13 mouse cellular contexts compared by ENCODE assay signal in genomic region chr3:153248029-153248428, GRCm38 (mm10).
A peak's percentile ranks its signal among the peaks of the same experiment; 100 is the strongest.
DNase-seq lines count a peak whose midpoint lies in the region; ATAC-seq and TF ChIP-seq lines count a peak whose summit lies in the region.
"Had no signal": no experiment of that assay in that cellular context is flagged by ENCODE, and none has a peak within 500 bp of the region (broad histone marks: within the 10 kb centered on the region; RNA-seq: fewer than 3 reads in every experiment).

No protein-coding gene starts in this region.

- ATAC-seq in hindbrain, embryonic 16.5 days, result no peak
- ATAC-seq in lung, postnatal 0 days, result no peak
- no peak for ATAC-seq in activated CD4-positive, CD25-positive, alpha-beta regulatory T cell, adult 4 months
- ATAC-seq: forebrain, embryonic 14.5 days; midbrain, embryonic 13.5 days had no signal

- H3K9me3 ChIP-seq in hindbrain, embryonic 10.5 days, result no peaks in the 10 kb centered on the region
- no peaks in the 10 kb centered on the region for H3K9me3 ChIP-seq in hindbrain, embryonic 16.5 days (ENCODE audit: control insufficient read depth, low read length)
- no peaks in the 10 kb centered on the region for H3K9me3 ChIP-seq in lung, postnatal 0 days (ENCODE audit: low read length)
- no peaks in the 10 kb centered on the region for H3K9me3 ChIP-seq in MEL (replicated peaks; ENCODE audit: insufficient read depth, low read length)
- H3K9me3 ChIP-seq in embryonic facial prominence, embryonic 10.5 days, result no peaks in the 10 kb centered on the region
- H3K9me3 ChIP-seq: midbrain, embryonic 13.5 days had no signal

- 0 out of 2 replicates have a peak overlapping the region, but pooled peaks have one; percentile 29 for H3K27ac ChIP-seq in hindbrain, embryonic 10.5 days
- H3K27ac ChIP-seq in hindbrain, embryonic 16.5 days (ENCODE audit: low read depth, low read length), result no peak overlapping the region
- H3K27ac ChIP-seq in lung, postnatal 0 days (ENCODE audit: low read length), result no peak overlapping the region
- H3K27ac ChIP-seq in MEL (ENCODE audit: control insufficient read depth, low read depth, low read length), result no peak overlapping the region
- H3K27ac ChIP-seq in embryonic facial prominence, embryonic 10.5 days (replicated peaks), result no peak overlapping the region
- H3K27ac ChIP-seq: midbrain, embryonic 13.5 days had no signal

- no peak overlapping the region for H3K9ac ChIP-seq in hindbrain, embryonic 16.5 days (ENCODE audit: low read depth, low read length)
- H3K9ac ChIP-seq in lung, postnatal 0 days (replicated peaks; ENCODE audit: low read depth), result no peak overlapping the region
- no peak overlapping the region for H3K9ac ChIP-seq in MEL (ENCODE audit: control insufficient read depth, low read depth, low read length, poor library complexity, severe bottlenecking)
- H3K9ac ChIP-seq: midbrain, embryonic 13.5 days had no signal

- DNase-seq in hindbrain, embryonic 10.5 days (ENCODE audit: low spot score), result no peak
- DNase-seq in lung, postnatal 0 days (ENCODE audit: low spot score), result peak; percentile 21
- no peak for DNase-seq in lung, postnatal 14 days
- DNase-seq in MEL (ENCODE audit: low read depth, low spot score), result peak; percentile 46
- peak; percentile 44 for DNase-seq in embryonic facial prominence, embryonic 10.5 days (ENCODE audit: low spot score)
- DNase-seq in kidney, postnatal 25 days, result no peak
- DNase-seq: cerebellum, postnatal 36 days; spleen, adult 18-20 months; thymus, postnatal 36 days had no signal

- TF ChIP-seq CTCF in lung, postnatal 0 days (IDR thresholded peaks at IDR 0.05), result peak; percentile 56
- peak; percentile 49 to 59 (median 56) for TF ChIP-seq CTCF in MEL (IDR thresholded peaks at IDR 0.05 in 2 of 3, conservative IDR thresholded peaks at IDR 0.05 in 1 of 3; ENCODE audit: control insufficient read depth in 1 of 3, insufficient read depth in 1 of 3, low read depth in 2 of 3, low read length in 3 of 3, poor library complexity in 1 of 3, severe bottlenecking in 1 of 3)

- H3K36me3 ChIP-seq in hindbrain, embryonic 10.5 days, result no peaks in the 10 kb centered on the region
- H3K36me3 ChIP-seq in hindbrain, embryonic 16.5 days (ENCODE audit: control insufficient read depth, insufficient read depth, low read length), result no peaks in the 10 kb centered on the region
- no peaks in the 10 kb centered on the region for H3K36me3 ChIP-seq in lung, postnatal 0 days (ENCODE audit: insufficient read depth, low read length)
- peaks cover 0 to 3% of the 10 kb centered on the region in 2 experiments; a peak in 2 of 4 replicates for H3K36me3 ChIP-seq in MEL (ENCODE audit: control insufficient read depth in 1 of 2, insufficient read depth in 2 of 2, low read length in 2 of 2)
- no peaks in the 10 kb centered on the region for H3K36me3 ChIP-seq in embryonic facial prominence, embryonic 10.5 days (replicated peaks)
- H3K36me3 ChIP-seq: midbrain, embryonic 13.5 days had no signal

- H3K4me3 ChIP-seq in hindbrain, embryonic 10.5 days, result no peak overlapping the region
- no peak overlapping the region for H3K4me3 ChIP-seq in hindbrain, embryonic 16.5 days (ENCODE audit: low read length)
- no peak overlapping the region for H3K4me3 ChIP-seq in lung, postnatal 0 days (ENCODE audit: low read depth, low read length)
- no peak overlapping the region for H3K4me3 ChIP-seq in MEL (ENCODE audit: control insufficient read depth in 1 of 2, insufficient read depth in 1 of 2, low read depth in 2 of 2, low read length in 2 of 2)
- H3K4me3 ChIP-seq in embryonic facial prominence, embryonic 10.5 days, result no peak overlapping the region
- H3K4me3 ChIP-seq: midbrain, embryonic 13.5 days had no signal

- 35% methylated on average over 4 of the region's 4 CpGs for WGBS in hindbrain, embryonic 10.5 days
- 42% methylated on average over 4 of the region's 4 CpGs for WGBS in hindbrain, embryonic 16.5 days
- 44% methylated on average over 4 of the region's 4 CpGs for WGBS in lung, postnatal 0 days
- 41% methylated on average over 4 of the region's 4 CpGs for WGBS in embryonic facial prominence, embryonic 10.5 days

- H3K79me2 ChIP-seq in MEL (ENCODE audit: control insufficient read depth, insufficient read depth, low read length, poor library complexity), result no peaks in the 10 kb centered on the region

- no peak for TF ChIP-seq POLR2A in MEL (IDR thresholded peaks at IDR 0.05; ENCODE audit: control insufficient read depth in 1 of 2, insufficient read depth in 1 of 2, low read depth in 1 of 2, low read length in 2 of 2, poor library complexity in 1 of 2)

- no peaks in the 10 kb centered on the region for H3K27me3 ChIP-seq in hindbrain, embryonic 10.5 days (ENCODE audit: insufficient read depth, poor library complexity, severe bottlenecking)
- no peaks in the 10 kb centered on the region for H3K27me3 ChIP-seq in hindbrain, embryonic 16.5 days (replicated peaks; ENCODE audit: control insufficient read depth, insufficient read depth, low read length)
- no peaks in the 10 kb centered on the region for H3K27me3 ChIP-seq in lung, postnatal 0 days (replicated peaks; ENCODE audit: insufficient read depth, low read length)
- no peaks in the 10 kb centered on the region for H3K27me3 ChIP-seq in MEL (ENCODE audit: control insufficient read depth in 1 of 2, insufficient read depth in 2 of 2, low read length in 2 of 2)
- H3K27me3 ChIP-seq in embryonic facial prominence, embryonic 10.5 days (replicated peaks; ENCODE audit: low read depth, poor library complexity, severe bottlenecking), result no peaks in the 10 kb centered on the region
- H3K27me3 ChIP-seq: midbrain, embryonic 13.5 days had no signal

- no peak for TF ChIP-seq EP300 in lung, postnatal 0 days (IDR thresholded peaks at IDR 0.05)
- no peak for TF ChIP-seq EP300 in MEL (IDR thresholded peaks at IDR 0.05; ENCODE audit: low read depth in 1 of 2, low read length in 2 of 2)

- peaks cover 7% of the 10 kb centered on the region; the same call in 1 of the 2 replicates for H3K4me1 ChIP-seq in hindbrain, embryonic 10.5 days (replicated peaks)
- no peaks in the 10 kb centered on the region for H3K4me1 ChIP-seq in hindbrain, embryonic 16.5 days (ENCODE audit: control insufficient read depth, insufficient read depth, low read depth, low read length)
- H3K4me1 ChIP-seq in lung, postnatal 0 days (ENCODE audit: insufficient read depth, low read depth, low read length), result no peaks in the 10 kb centered on the region
- no peaks in the 10 kb centered on the region for H3K4me1 ChIP-seq in MEL (ENCODE audit: control insufficient read depth in 1 of 2, insufficient read depth in 2 of 2, low read length in 2 of 2)
- H3K4me1 ChIP-seq in embryonic facial prominence, embryonic 10.5 days, result peaks cover 32% of the 10 kb centered on the region
- H3K4me1 ChIP-seq: midbrain, embryonic 13.5 days had no signal

- no peak overlapping the region for H3K4me2 ChIP-seq in hindbrain, embryonic 16.5 days (ENCODE audit: low read length)
- no peak overlapping the region for H3K4me2 ChIP-seq in lung, postnatal 0 days (replicated peaks; ENCODE audit: low read depth, low read length)
- H3K4me2 ChIP-seq: midbrain, embryonic 13.5 days had no signal

- peak; percentile 33 for TF ChIP-seq RAD21 in MEL (IDR thresholded peaks at IDR 0.05; ENCODE audit: low read depth, low read length)

TF ChIP-seq in MEL, 35 proteins besides CTCF, POLR2A, EP300 and RAD21:
- TF ChIP-seq TBP (IDR thresholded peaks at IDR 0.05; ENCODE audit: low read depth, low read length), result no peak
- TF ChIP-seq MAZ (IDR thresholded peaks at IDR 0.05; ENCODE audit: low read depth, low read length), result no peak
- no peak for TF ChIP-seq ELF1 (IDR thresholded peaks at IDR 0.05; ENCODE audit: low read depth, low read length)
- no peak for TF ChIP-seq USF2 (IDR thresholded peaks at IDR 0.05; ENCODE audit: borderline replicate concordance in 1 of 2, insufficient read depth in 1 of 2, low read depth in 1 of 2, low read length in 2 of 2)
- TF ChIP-seq ZMIZ1 (IDR thresholded peaks at IDR 0.05; ENCODE audit: low read depth, low read length), result no peak
- no peak for TF ChIP-seq MEF2A (IDR thresholded peaks at IDR 0.05; ENCODE audit: extremely low read depth, insufficient replicate concordance, low read depth, low read length, poor library complexity, severe bottlenecking)
- no peak for TF ChIP-seq CHD2 (IDR thresholded peaks at IDR 0.05; ENCODE audit: low read length)
- TF ChIP-seq TAL1 (IDR thresholded peaks at IDR 0.05; ENCODE audit: low read length), result no peak
- no peak for TF ChIP-seq ZKSCAN1 (IDR thresholded peaks at IDR 0.05; ENCODE audit: low read depth, low read length)
- TF ChIP-seq GATA1 (IDR thresholded peaks at IDR 0.05; ENCODE audit: low read depth, low read length), result no peak
- no peak for TF ChIP-seq UBTF (IDR thresholded peaks at IDR 0.05; ENCODE audit: borderline replicate concordance, insufficient read depth, low read depth, low read length)
- no peak for TF ChIP-seq ZC3H11A (IDR thresholded peaks at IDR 0.05; ENCODE audit: low read depth, low read length)
- TF ChIP-seq USF1 (IDR thresholded peaks at IDR 0.05; ENCODE audit: low read depth, low read length), result no peak
TF ChIP-seq in MEL: peak in this region for 0.

Comparison
In these comparisons a context has a peak if more than half of its experiments do, and no peak if none do; other contexts are left out.
1. DNase-seq: peak in lung, postnatal 0 days (single experiment), MEL (single experiment) and embryonic facial prominence, embryonic 10.5 days (single experiment); none in hindbrain, embryonic 10.5 days (single experiment), lung, postnatal 14 days (single experiment) and kidney, postnatal 25 days (0 of 2).